Comparison of ENCODE assay signal across 9 mouse cellular contexts in the genomic region with DNA sequence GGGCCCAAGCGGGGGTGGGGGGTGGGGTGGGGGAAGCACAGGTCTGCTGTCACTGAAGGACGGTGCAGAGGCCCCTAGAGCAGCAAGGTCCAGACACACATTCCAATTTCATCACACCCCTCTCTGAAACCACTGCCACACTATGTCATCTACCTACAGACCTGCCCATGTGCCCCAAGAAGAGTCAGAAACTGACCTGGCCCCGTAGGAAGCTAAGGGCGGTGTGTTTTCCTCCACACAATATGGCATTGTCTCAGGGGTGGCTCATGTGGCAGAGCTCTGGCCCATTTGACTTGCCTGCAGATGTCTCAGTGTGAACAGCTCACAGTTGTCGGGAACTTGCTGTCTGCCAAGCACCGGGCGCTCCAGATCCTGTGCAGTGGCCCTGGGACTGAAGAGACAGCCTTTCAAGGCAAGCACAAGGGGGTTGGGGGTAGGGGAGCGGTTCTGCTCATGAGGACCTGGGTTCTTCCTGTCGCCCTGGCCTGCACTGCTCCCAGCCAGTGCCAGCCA. TPM values are rescaled to one million over a fixed set of nuclear protein-coding genes. Genes with fewer than 3 reads are reported as not detected.
DNase-seq lines count a peak whose midpoint lies in the region; ATAC-seq and TF ChIP-seq lines count a peak whose summit lies in the region.
"Had no signal": no experiment of that assay in that cellular context is flagged by ENCODE, and none has a peak within 500 bp of the region (broad histone marks: within the 10 kb centered on the region; RNA-seq: fewer than 3 reads in every experiment).

No protein-coding gene starts in this region.

- no peaks in the 10 kb centered on the region for H3K27me3 ChIP-seq in heart, postnatal 0 days (ENCODE audit: control insufficient read depth, insufficient read depth, low read length)
- H3K27me3 ChIP-seq in neural tube, embryonic 12.5 days (replicated peaks): no peaks in the 10 kb centered on the region
- H3K27me3 ChIP-seq: CH12.LX had no signal

- H3K4me1 ChIP-seq in heart, postnatal 0 days (ENCODE audit: control insufficient read depth, insufficient read depth): peaks cover 20% of the 10 kb centered on the region
- H3K4me1 ChIP-seq in neural tube, embryonic 12.5 days: peaks cover 21% of the 10 kb centered on the region

- no peak overlapping the region for H3K4me2 ChIP-seq in heart, postnatal 0 days (ENCODE audit: low read depth, low read length)
- H3K4me2 ChIP-seq in neural tube, embryonic 12.5 days (replicated peaks): no peak overlapping the region

- WGBS in heart, postnatal 0 days: 51% methylated on average over 9 of the region's 9 CpGs
- WGBS in neural tube, embryonic 12.5 days: 48% methylated on average over 9 of the region's 9 CpGs

- no peak for TF ChIP-seq CTCF in heart, postnatal 0 days (IDR thresholded peaks at IDR 0.05; ENCODE audit: low read depth)

- H3K9me3 ChIP-seq in heart, postnatal 0 days (replicated peaks; ENCODE audit: control insufficient read depth, low read length): no peaks in the 10 kb centered on the region
- H3K9me3 ChIP-seq in neural tube, embryonic 12.5 days: no peaks in the 10 kb centered on the region

- no peak for TF ChIP-seq EP300 in heart, postnatal 0 days (IDR thresholded peaks at IDR 0.05; ENCODE audit: low read depth)

- peak; percentile 35 for DNase-seq in embryo, embryonic 11 days
- no peak for DNase-seq in embryo, embryonic 10 days (ENCODE audit: low spot score)
- DNase-seq in right cerebral cortex, postnatal 10 days (ENCODE audit: low spot score in 2 of 2): peak; percentile 61 to 67
- DNase-seq in right cerebral cortex, postnatal 25 days: no peak
- no peak for DNase-seq in heart, postnatal 0 days (ENCODE audit: low spot score)
- DNase-seq in layer of hippocampus, adult 9-11 months: peak; percentile 87
- DNase-seq in thymus, postnatal 4 days: no peak

- H3K27ac ChIP-seq in heart, postnatal 0 days (ENCODE audit: low read depth): peak overlapping the region; percentile 27
- H3K27ac ChIP-seq in neural tube, embryonic 12.5 days: peak overlapping the region; percentile 53; the same call in 1 of the 2 replicates

- no peak overlapping the region for H3K4me3 ChIP-seq in heart, postnatal 0 days (ENCODE audit: low read depth, low read length)
- H3K4me3 ChIP-seq in neural tube, embryonic 12.5 days: no peak overlapping the region

- H3K9ac ChIP-seq in heart, postnatal 0 days (replicated peaks; ENCODE audit: low read depth, low read length): no peak overlapping the region
- H3K9ac ChIP-seq in neural tube, embryonic 12.5 days: 0 out of 2 replicates have a peak overlapping the region, but pooled peaks have one; percentile 26

- H3K36me3 ChIP-seq in heart, postnatal 0 days (replicated peaks; ENCODE audit: control insufficient read depth, insufficient read depth, low read length): peaks cover 14% of the 10 kb centered on the region
- peaks cover 24% of the 10 kb centered on the region for H3K36me3 ChIP-seq in neural tube, embryonic 12.5 days

- 0 out of 2 replicates have a peak, but pooled peaks have one; percentile 5 for ATAC-seq in heart, postnatal 0 days (ENCODE audit: insufficient read depth, low read depth)
- peak; percentile 41 for ATAC-seq in neural tube, embryonic 12.5 days (ENCODE audit: low FRiP score, low read depth)

RNA-seq across cellular contexts. Expression of gene Errfi1, which starts 18.5 kb away (rescaled TPM):
- total RNA-seq in heart, postnatal 0 days (2014; rRNA removed; ENCODE audit: low replicate concordance): 16.0 and 33.7 TPM in 2 replicates
- polyA plus RNA-seq in heart, postnatal 0 days (2015; fragmentation: Nextera tagmentation; extraction: Ambion mirVana): 7.4 and 7.9 TPM in 2 replicates
- polyA plus RNA-seq in neural tube, embryonic 12.5 days (2016; fragmentation: Nextera tagmentation; extraction: Ambion mirVana): 56.1 and 60.3 TPM in 2 replicates

RNA-seq across cellular contexts. Expression of gene Park7, which starts 42.0 kb away (rescaled TPM):
- total RNA-seq in heart, postnatal 0 days (2014; rRNA removed; ENCODE audit: low replicate concordance): 120 and 152 TPM in 2 replicates
- 322 and 333 TPM in 2 replicates for polyA plus RNA-seq in heart, postnatal 0 days (2015; fragmentation: Nextera tagmentation; extraction: Ambion mirVana)
- 371 and 380 TPM in 2 replicates for polyA plus RNA-seq in neural tube, embryonic 12.5 days (2016; fragmentation: Nextera tagmentation; extraction: Ambion mirVana)

RNA-seq across cellular contexts. Expression of gene Tnfrsf9, which starts 42.2 kb away (rescaled TPM):
- total RNA-seq in heart, postnatal 0 days (2014; rRNA removed; ENCODE audit: low replicate concordance): 2.0 and 3.5 TPM in 2 replicates
- polyA plus RNA-seq in heart, postnatal 0 days (2015; fragmentation: Nextera tagmentation; extraction: Ambion mirVana): 0.36 and 0.53 TPM in 2 replicates
- polyA plus RNA-seq in neural tube, embryonic 12.5 days (2016; fragmentation: Nextera tagmentation; extraction: Ambion mirVana): 0.29 and 0.83 TPM in 2 replicates

Comparison
In these comparisons a context has a peak if more than half of its experiments do, and no peak if none do; other contexts are left out.
1. DNase-seq: peak in embryo, embryonic 11 days (single experiment), right cerebral cortex, postnatal 10 days (2 of 2) and layer of hippocampus, adult 9-11 months (single experiment); none in embryo, embryonic 10 days (single experiment), right cerebral cortex, postnatal 25 days (single experiment), heart, postnatal 0 days (single experiment) and thymus, postnatal 4 days (single experiment).